ENCODE assay signal across 16 mouse cellular contexts in the genomic region with DNA sequence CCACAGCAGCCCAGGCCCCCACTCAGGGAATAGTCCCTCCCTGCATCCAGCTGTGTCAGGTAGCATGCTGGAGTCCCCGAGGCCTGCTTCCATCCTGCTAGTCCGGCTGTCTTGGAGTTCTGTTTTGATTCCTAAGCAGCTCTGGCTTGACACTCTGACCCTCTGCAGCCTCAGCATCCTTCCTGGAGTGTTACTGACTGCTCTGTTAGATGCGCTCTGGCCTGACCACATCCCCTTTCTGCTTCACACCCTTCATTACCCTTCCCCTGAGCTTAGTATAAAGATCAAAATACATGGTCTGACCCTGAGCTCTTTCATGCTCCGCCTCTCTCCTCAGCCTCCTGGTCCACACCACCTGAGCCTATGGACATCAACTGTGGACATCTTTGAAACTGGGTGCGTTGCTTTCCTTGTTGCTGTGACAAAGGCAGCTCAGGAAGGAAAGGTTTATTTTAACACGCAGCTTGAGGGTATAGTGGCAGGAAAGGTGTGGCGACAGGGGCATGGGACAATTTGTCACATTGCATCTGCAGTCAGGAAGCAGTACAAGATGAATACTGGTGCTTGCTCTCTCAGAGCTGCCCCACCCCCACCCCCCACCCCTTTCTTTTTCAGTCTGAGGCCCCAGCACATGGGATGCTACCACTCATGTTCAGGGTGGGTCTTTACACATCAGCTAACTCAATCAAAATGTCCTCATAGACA. TPM values are rescaled to one million over a fixed set of nuclear protein-coding genes. Genes with fewer than 3 reads are reported as not detected.
DNase-seq lines count a peak whose midpoint lies in the region; ATAC-seq and TF ChIP-seq lines count a peak whose summit lies in the region.
"Had no signal": no experiment of that assay in that cellular context is flagged by ENCODE, and none has a peak within 500 bp of the region (broad histone marks: within the 10 kb centered on the region; RNA-seq: fewer than 3 reads in every experiment).

No protein-coding gene starts in this region.

- peak; percentile 61; the same call in 1 of the 2 replicates for ATAC-seq in erythroblast, adult 5-6 weeks (replicated peaks; ENCODE audit: low FRiP score, poor library complexity, severe bottlenecking)
- ATAC-seq in midbrain, embryonic 11.5 days (ENCODE audit: low FRiP score) = no peak
- ATAC-seq: intestine, postnatal 0 days; midbrain, embryonic 16.5 days had no signal

- WGBS in lung, adult 2 months = 46% methylated on average over 7 of the region's 7 CpGs
- 68% methylated on average over 7 of the region's 7 CpGs for WGBS in midbrain, embryonic 11.5 days

- DNase-seq in lung, adult 2 months = peak; percentile 4
- DNase-seq in lung, postnatal 4 days = no peak
- DNase-seq in CD4-positive helper T cell, adult 2 months (ENCODE audit: low read depth, low spot score) = peak; percentile 51
- peak; percentile 47 for DNase-seq in naive thymus-derived CD4-positive, alpha-beta T cell, adult 2 months (ENCODE audit: low read depth)
- no peak for DNase-seq in frontal cortex, postnatal 25 days (ENCODE audit: low spot score in 2 of 2)
- no peak for DNase-seq in layer of hippocampus, adult 8-10 months (ENCODE audit: low spot score in 2 of 2)
- no peak for DNase-seq in midbrain, embryonic 11.5 days (ENCODE audit: low spot score, missing footprints)
- DNase-seq: cerebellum, postnatal 25 days; gastrocnemius, postnatal 36 days; thymus, adult 18-20 months had no signal

- no peaks in the 10 kb centered on the region for H3K36me3 ChIP-seq in midbrain, embryonic 11.5 days (ENCODE audit: control insufficient read depth, insufficient read depth, low read length)
- H3K36me3 ChIP-seq: hindbrain, embryonic 10.5 days had no signal

- no peaks in the 10 kb centered on the region for H3K27me3 ChIP-seq in midbrain, embryonic 11.5 days (ENCODE audit: control insufficient read depth, insufficient read depth, low read length)

- H3K4me3 ChIP-seq in lung, adult 2 months (replicated peaks; ENCODE audit: extremely low read depth, low read depth, low read length) = no peak overlapping the region
- H3K4me3 ChIP-seq in midbrain, embryonic 11.5 days (ENCODE audit: low read depth, low read length) = no peak overlapping the region
- H3K4me3 ChIP-seq: hindbrain, embryonic 10.5 days had no signal

- H3K9me3 ChIP-seq in midbrain, embryonic 11.5 days (ENCODE audit: control insufficient read depth, low read length) = no peaks in the 10 kb centered on the region
- H3K9me3 ChIP-seq: hindbrain, embryonic 10.5 days had no signal

- H3K4me1 ChIP-seq in lung, adult 2 months (ENCODE audit: control insufficient read depth, insufficient read depth, low read length) = no peaks in the 10 kb centered on the region
- H3K4me1 ChIP-seq in midbrain, embryonic 11.5 days (ENCODE audit: control insufficient read depth, insufficient read depth, low read length) = no peaks in the 10 kb centered on the region
- H3K4me1 ChIP-seq: hindbrain, embryonic 10.5 days had no signal

- no peak overlapping the region for H3K9ac ChIP-seq in midbrain, embryonic 11.5 days (ENCODE audit: low read length)
- H3K9ac ChIP-seq: liver, embryonic 14.5 days had no signal

- no peak overlapping the region for H3K27ac ChIP-seq in midbrain, embryonic 11.5 days (ENCODE audit: low read depth, low read length)
- H3K27ac ChIP-seq: hindbrain, embryonic 10.5 days; liver, embryonic 14.5 days; macrophage had no signal

- TF ChIP-seq CTCF in lung, adult 2 months (IDR thresholded peaks at IDR 0.05; ENCODE audit: insufficient read depth, low read length) = no peak

- no peak for TF ChIP-seq POLR2A in lung, adult 2 months (IDR thresholded peaks at IDR 0.05; ENCODE audit: borderline replicate concordance, extremely low read depth, low read depth, low read length)

- H3K4me2 ChIP-seq in midbrain, embryonic 11.5 days = no peak overlapping the region

RNA-seq across cellular contexts. Expression of a gene that starts 46.5 kb away (rescaled TPM):
- 66.0 and 85.2 TPM in 2 replicates for polyA plus RNA-seq in lung, adult 2 months (2012; rRNA removed)
- 1.5 and 16.9 TPM in 2 replicates for total RNA-seq in erythroblast, adult 5-6 weeks (2015; ENCODE audit: low replicate concordance)
- total RNA-seq in erythroblast, adult 5-6 weeks (2017; ENCODE audit: low replicate concordance) = 1.6 and 2.6 TPM in 2 replicates
- 1 to 10 TPM; 4.7 to 7.6 (median 6.2) TPM for total RNA-seq in layer of hippocampus, adult 8-10 months (2022)
- 1.9 and 2.1 TPM in 2 replicates for polyA plus RNA-seq in midbrain, embryonic 11.5 days (2014; fragmentation: Nextera tagmentation; extraction: Ambion mirVana)

Comparison
In these comparisons a context has a peak if more than half of its experiments do, and no peak if none do; other contexts are left out.
1. DNase-seq: peak in lung, adult 2 months (single experiment), CD4-positive helper T cell, adult 2 months (single experiment) and naive thymus-derived CD4-positive, alpha-beta T cell, adult 2 months (single experiment); none in lung, postnatal 4 days (0 of 2), frontal cortex, postnatal 25 days (0 of 2), layer of hippocampus, adult 8-10 months (0 of 2) and midbrain, embryonic 11.5 days (single experiment).